Mouse (Mus musculus): ENCODE results near the gene Ipo8.

DNA sequence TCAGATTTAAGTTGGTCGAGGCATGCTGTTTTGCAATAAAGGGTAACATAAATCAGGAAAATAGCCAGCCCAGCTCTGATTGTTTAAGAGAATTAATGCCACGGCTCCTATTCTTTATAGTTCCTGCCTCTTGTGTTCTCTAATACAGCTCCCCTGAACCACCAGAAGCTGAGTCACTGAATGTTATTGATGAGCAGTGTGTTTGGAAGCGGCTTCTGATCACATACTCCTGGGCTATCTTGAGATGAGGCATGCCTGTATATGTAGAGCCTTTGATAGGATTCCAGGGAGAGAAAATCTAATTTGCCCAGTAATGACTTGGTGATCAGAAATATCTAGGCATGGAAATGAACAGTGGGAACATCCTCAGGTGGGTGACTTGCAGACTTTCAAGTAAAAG, 106.8 kb downstream of the Ipo8 start:
- TF ChIP-seq CTCF (IDR thresholded peaks at IDR 0.05; ENCODE audit: control insufficient read depth, insufficient read depth, insufficient read length), result no peak
- TF ChIP-seq CEBPB (IDR thresholded peaks at IDR 0.05; ENCODE audit: low read depth), result no peak
- no peak for TF ChIP-seq MAX (IDR thresholded peaks at IDR 0.05)
